Mouse (Mus musculus) heart, postnatal 4 days (tissue): ENCODE measurements around the gene Cep85l. TPM values are rescaled to one million over a fixed set of nuclear protein-coding genes. Genes with fewer than 3 reads are reported as not detected.

Source experiments
- DNase-seq: peaks from one replicate; pipeline ENCODE4 v3.0.0; 2021
- total RNA-seq, 2 experiments: library from RNA; stranded (reverse); gene quantifications; 2 replicates each; pipeline ENCODE4 v1.2.3; 2021

Gene Cep85l
- 10 to 100 TPM; 21.1 to 21.5 TPM for total RNA-seq

GRCm38 (mm10) chr10:53379709-53380106, at the start of gene Cep85l:
Gene Cep85l (minus strand): TSS chr10:53379947.
- DNase-seq: peak; percentile 94

GRCm38 (mm10) chr10:53428695-53429447, 49.1 kb upstream of the Cep85l start:
- DNase-seq: peak; percentile 50

GRCm38 (mm10) chr10:53426524-53426923, 46.8 kb upstream of the Cep85l start:
- DNase-seq: no peak

GRCm38 (mm10) chr10:53423091-53423490, 43.3 kb upstream of the Cep85l start:
- DNase-seq: no peak

GRCm38 (mm10) chr10:53422206-53422605, 42.5 kb upstream of the Cep85l start:
- DNase-seq: no peak

- no peak for DNase-seq
Measured at GRCm38 (mm10) chr10:53421613-53422012, 41.9 kb upstream of the Cep85l start.

GRCm38 (mm10) chr10:53420069-53420468, 40.3 kb upstream of the Cep85l start:
- DNase-seq: no peak

- no peak for DNase-seq
Measured at GRCm38 (mm10) chr10:53419139-53419935, 39.6 kb upstream of the Cep85l start.

GRCm38 (mm10) chr10:53417015-53417414, 37.3 kb upstream of the Cep85l start:
- no peak for DNase-seq

GRCm38 (mm10) chr10:53416152-53416712, 36.5 kb upstream of the Cep85l start:
- no peak for DNase-seq

- no peak for DNase-seq
Measured at GRCm38 (mm10) chr10:53415252-53415651, 35.5 kb upstream of the Cep85l start.

- no peak for DNase-seq
Measured at GRCm38 (mm10) chr10:53414092-53415085, 34.6 kb upstream of the Cep85l start.

- DNase-seq: no peak
Measured at GRCm38 (mm10) chr10:53412936-53413335, 33.2 kb upstream of the Cep85l start.

GRCm38 (mm10) chr10:53412165-53412564, 32.4 kb upstream of the Cep85l start:
- DNase-seq: no peak

GRCm38 (mm10) chr10:53410831-53411230, 31.1 kb upstream of the Cep85l start:
- no peak for DNase-seq

- DNase-seq: no peak
Measured at GRCm38 (mm10) chr10:53407422-53407821, 27.7 kb upstream of the Cep85l start.

- DNase-seq: no peak
Measured at GRCm38 (mm10) chr10:53406845-53407244, 27.1 kb upstream of the Cep85l start.

GRCm38 (mm10) chr10:53402293-53402692, 22.5 kb upstream of the Cep85l start:
- DNase-seq: no peak

GRCm38 (mm10) chr10:53399053-53399452, 19.3 kb upstream of the Cep85l start:
- DNase-seq: no peak

GRCm38 (mm10) chr10:53398540-53398902, 18.8 kb upstream of the Cep85l start:
- peak; percentile 59 for DNase-seq

- no peak for DNase-seq
Measured at GRCm38 (mm10) chr10:53397846-53398539, 18.2 kb upstream of the Cep85l start.
